Mouse (Mus musculus) mature B cell (primary cell): ENCODE results near the gene Plekho1.

ENCODE experiments used
- in situ Hi-C: fragments of 300-500 bp; cut with MboI; formaldehyde crosslinking; loops from 2 replicates; pipeline ENCODE4 v1.14.3; 2019

The Plekho1 gene

DNA sequence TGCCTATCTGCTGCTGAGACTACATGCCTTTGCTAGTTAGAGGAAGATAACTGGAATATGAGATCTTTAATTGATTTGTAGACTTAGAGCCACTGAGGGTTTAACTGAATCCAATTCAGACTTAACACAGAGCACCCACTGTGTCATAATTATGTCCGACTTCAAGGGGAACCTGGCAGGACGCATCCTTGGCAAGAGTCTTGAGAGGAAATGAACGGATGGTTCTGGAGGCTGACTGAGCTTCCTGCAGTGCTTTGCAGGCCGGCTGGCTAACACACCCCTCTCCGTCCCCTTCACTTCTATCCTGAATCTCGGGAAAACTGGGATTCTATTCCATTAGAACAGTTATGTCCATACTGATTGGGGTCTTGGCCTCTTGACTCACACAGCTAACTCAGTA, 12.7 kb upstream of the Plekho1 start:
- in situ Hi-C loops = no loop called here

- in situ Hi-C loops = no loop called here
Measured at GRCm38 (mm10) chr3:96001560-96001959, 5.8 kb upstream of the Plekho1 start.

DNA sequence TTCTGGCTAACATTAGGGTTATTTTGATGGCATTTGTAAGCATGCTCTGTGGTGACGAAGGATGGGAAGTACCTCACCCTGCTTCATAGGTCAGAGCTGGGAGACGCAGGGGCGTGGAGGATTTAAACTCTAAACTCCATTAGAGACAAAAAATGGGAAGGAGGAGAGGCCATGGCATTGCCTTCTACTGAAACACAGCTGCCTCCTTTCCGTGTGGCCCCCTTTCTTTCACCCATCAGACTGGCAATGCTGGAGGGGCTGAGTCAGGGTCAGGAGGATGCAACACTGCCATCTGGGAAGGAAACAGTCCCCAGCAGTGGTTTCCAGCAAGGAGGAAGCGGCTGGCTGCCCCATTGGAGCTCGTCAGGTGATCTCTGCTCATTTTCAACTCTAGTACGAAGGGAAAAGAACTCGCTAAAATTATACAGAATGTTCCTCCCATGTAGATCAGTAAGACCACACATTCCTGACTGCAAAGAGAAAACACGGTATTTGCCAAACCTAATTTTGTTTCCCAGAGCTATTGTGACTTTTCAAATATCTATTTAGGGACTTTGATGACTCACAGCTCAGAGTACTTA, 5.2 kb upstream of the Plekho1 start:
- in situ Hi-C loops = no loop called here

GRCm38 (mm10) chr3:96000080-96000632, 4.4 kb upstream of the Plekho1 start:
- in situ Hi-C loops = no loop called here

GRCm38 (mm10) chr3:95999308-96000079, 3.7 kb upstream of the Plekho1 start:
- in situ Hi-C loops = loop anchor here (5.0 kb wide), 1 partner anchor 37 kb away; no protein-coding TSS in a partner anchor

DNA sequence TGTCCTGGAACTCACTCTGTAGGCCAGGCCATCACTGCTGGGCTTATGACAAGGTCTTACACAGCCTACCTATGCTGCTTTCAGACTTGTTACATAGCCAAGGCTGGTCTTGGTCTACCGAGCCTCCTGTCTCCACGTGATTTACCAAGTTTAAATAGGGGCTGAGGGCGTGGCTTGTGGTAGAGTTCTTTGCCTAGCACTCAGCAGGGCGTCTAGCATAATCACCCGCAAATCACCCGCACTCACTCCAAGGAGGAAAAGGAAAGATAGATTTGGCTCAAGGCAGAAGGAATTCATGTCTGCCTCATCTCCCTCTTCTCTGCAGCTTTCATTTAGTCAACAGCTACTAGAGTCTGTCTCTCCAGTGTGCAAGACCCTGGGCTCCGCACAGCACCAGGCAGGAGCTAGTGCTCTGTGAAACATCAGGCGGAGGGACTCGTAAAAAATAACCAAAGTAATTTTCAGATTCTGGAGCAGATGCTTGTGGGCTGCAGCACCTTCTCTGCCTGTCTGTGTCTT, 1.5 kb upstream of the Plekho1 start:
- in situ Hi-C loops = loop anchor here (5.0 kb wide), 1 partner anchor 35 kb away; no protein-coding TSS in a partner anchor

DNA sequence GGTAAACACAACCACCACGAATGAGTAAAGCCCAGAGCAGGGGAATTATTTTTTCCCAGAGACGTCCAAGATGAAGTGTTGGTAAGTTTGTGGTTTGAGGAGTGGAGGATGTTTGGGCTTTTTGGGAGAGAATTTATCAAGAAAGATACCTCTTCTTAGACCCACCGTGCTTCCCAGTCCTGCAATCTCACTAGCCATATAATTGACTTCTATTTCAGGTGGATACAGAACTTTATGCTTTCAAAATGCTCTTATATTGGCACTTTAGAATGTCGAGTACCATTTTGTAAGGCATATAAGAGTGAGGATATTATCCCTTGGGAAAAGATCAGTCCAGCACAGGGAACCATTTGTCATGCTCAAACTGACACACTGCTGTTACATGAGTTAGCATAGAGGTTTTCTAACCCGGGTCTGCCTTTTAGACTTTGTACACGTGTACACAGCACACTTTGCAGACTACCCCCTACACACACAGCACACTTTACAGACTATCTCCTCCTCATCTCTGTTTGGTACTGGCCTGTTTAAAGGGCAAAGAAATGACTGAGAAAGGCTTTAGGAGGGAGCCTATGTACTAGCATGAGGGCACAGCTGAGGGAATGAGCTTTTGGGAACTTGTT, 761 bp upstream of the Plekho1 start:
- in situ Hi-C loops = loop anchor here (5.0 kb wide), 1 partner anchor 34 kb away; no protein-coding TSS in a partner anchor

DNA sequence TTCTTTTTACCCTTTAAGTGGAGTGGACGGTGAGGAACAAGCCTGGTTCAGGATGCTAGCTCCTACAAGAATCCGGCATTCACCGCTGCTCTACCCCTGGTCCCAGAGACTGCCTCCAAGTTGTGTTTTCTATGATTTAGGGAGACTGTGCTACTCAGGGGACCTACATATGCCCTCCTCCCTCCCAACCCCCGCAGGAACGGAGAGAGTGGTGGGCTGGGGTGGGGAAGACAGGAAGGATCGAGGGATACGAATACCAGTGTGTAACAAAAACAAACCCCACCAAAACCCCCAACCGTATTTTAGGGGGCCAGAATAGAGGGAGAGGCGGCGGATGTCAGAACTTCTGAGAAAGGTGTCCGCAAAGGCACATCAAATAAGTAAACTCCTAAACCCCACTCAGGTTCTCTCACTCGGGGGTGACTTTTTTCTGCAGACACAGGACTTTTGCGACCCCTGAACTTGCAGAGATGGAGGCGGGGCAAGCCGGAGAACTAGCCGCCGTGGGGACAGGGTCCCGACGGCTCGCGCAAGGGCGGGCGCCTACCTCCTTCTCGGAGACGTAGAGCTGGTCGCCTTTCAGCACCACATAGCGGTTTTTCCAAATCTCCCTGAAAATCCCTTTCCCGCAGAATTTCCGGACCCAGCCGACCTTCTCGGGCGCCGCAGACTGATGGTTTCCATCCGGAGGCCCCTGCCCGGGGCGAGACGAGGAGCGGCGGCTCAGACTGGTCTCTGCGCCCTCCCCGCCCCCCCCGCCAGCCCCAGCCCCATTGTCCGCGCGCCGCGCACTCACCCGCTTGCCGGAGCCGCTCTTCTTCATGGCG, 613 bp downstream of the Plekho1 start:
- in situ Hi-C loops = loop anchor here (5.0 kb wide), 1 partner anchor 33 kb away; no protein-coding TSS in a partner anchor

DNA sequence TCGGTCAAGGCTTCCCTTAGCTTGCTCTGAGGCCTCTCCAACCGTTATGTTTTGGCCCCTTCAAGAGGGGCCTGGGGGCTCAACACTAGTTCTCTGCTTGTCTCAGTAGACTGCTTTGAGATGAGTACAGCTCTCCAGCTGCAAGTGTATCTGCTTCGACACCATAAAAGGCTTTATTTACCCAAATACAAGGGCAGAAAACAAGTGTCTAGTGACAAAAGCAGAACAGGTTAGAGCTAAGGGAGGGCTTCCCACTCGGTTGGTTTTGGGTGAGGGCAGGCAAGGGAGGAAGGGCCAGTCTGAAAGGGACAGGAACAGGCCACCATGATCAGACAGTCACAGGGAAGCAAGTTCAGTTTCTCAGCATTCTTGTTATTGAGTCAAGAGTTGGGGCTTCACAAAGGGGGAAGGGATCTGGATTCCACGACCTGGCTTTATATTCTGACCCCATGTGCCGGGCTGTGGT, 1.4 kb downstream of the Plekho1 start:
- in situ Hi-C loops = no loop called here

GRCm38 (mm10) chr3:95993881-95994280, 1.9 kb downstream of the Plekho1 start:
- in situ Hi-C loops = no loop called here

GRCm38 (mm10) chr3:95992990-95993603, 2.7 kb downstream of the Plekho1 start:
- in situ Hi-C loops = no loop called here

DNA sequence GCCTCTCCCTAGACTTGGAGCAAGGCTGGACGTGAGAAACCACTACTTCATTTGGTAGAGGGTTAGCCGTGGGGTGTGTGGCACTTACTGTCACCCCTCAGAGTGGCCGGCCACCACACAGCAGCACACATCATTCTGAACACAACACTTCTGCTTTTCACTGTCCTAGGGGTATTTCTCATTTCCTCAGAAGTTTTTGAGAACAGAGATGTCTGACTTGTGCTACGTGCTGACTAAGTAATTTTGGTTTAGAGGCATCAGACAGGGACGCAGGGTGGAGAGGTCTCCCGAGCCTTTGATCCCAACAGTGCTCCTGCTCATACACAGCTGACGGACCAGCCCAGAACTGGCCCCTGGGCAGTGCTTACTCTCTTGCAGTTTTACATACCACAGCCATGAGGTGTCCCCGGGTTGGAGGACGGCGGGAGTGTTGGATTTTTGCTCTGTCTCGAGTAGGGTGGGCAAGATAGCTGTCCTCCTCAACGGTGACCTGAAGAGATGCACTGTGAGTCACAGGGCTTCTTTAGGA, 5.3 kb downstream of the Plekho1 start:
- in situ Hi-C loops = no loop called here

DNA sequence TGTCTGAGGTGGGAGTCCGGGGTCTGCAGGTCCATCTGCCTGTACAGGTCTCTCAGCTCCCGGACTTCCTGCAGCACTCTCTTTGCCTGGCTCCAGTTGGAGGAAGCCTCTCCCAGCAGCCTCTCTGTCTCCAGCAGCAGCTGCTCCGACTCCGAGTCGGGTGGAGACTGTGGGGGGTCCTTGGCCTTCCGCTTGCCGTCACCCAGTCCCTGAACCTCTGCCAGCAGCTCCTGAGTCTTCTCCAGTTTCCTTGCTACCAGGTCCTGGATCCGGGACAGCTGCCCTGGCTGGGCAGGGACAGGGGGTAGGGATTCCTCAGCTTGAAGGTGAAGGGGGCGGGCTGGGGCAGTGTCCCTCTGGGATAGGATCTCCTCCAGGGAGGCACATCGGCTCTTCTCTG, 6.8 kb downstream of the Plekho1 start:
- in situ Hi-C loops = no loop called here

DNA sequence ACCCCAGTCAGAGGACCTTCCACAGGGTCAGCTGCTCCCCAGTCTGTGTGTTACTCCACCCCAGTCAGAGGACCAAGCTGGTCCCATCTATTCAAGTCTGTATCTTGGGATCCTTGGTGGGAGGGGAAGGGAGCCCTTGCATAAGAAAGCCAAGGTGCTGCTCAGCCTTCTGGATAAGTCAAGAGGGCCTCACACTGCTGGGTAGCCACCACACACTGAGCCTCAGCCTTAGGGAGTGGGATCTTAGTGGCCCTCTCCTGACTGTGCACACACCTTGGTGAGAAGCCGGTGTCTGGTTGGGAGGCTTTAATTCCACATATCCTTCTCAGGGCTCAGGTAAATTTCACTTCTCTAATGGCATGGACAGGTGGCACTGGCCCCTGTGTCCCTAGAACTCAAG, 7.7 kb downstream of the Plekho1 start:
- in situ Hi-C loops = no loop called here

- in situ Hi-C loops = no loop called here
Measured at GRCm38 (mm10) chr3:95987386-95988110, 8.3 kb downstream of the Plekho1 start.

GRCm38 (mm10) chr3:95986984-95987383, 8.8 kb downstream of the Plekho1 start:
- in situ Hi-C loops = no loop called here

GRCm38 (mm10) chr3:95986001-95986622, 9.7 kb downstream of the Plekho1 start:
- in situ Hi-C loops = no loop called here

DNA sequence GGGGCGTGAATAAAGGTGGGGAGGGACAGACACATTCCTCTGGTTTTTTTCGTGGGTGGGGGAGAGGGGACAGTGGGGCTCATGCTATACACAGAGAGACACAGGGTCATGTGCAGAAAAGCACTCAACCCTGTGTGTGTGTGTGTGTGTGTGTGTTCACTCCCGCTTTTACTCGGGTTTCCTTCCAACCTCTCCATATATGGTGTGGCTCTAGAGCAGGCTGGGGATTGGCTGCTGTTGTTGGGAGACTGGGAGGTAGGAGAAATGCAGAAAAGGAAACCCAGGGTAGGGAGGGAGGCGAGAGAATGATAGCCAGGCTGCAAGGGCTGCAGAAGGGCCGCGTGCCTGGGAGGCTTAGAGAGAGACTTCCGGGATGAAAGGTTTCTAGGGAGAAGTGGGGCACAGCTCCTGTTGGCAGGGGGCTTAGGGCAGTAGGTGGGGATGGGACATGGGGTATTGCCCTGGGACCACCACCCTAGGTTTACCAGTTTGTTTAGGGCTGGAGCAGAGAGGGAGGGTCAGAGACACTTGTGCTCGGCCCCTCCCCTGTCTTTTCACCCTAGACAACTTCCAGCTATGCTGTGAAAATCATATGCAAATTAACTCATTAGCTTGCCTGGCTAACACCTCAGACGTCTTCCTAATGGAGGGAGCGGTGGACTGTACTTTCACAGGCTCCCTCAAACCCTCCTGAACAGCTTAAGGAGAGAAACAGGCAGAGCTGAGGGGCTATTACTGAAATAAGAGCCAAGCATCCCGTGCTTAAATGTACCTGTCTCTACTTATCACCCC, 10.4 kb downstream of the Plekho1 start:
- in situ Hi-C loops = no loop called here

GRCm38 (mm10) chr3:95982129-95982528, 13.7 kb downstream of the Plekho1 start:
- in situ Hi-C loops = no loop called here
